Mouse (Mus musculus) T-helper 1 cell (primary cell): Measurements from ENCODE around the gene Cilp2.

Experiments used
- in situ Hi-C: fragments of 300-600 bp; cut with MboI, MseI; formaldehyde crosslinking; loops from one replicate; pipeline ENCODE4 v1.15.1; 2025; ENCODE audit warnings: high pct_unique_total_duplicates

The Cilp2 gene

DNA sequence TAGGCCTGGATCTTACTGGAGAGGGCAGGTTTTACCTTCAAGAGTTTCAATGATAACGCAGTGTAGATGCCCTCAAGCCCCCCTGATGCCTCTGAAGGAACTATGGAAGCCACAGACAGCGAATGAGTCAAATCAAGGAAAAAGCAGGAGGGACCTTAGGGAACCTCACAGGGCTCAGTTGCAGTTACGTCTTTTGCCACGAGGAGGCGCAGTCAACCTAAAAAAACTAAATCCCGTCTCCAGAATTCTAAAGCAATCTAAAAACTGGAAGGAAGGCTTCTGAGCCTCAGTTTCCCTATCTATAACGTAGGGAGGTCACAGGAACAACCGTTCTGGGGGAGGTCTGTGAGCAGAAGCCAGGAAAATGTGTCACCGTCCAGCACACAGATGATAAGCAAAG lies 13.3 kb downstream of the Cilp2 start:
- in situ Hi-C loops, result no loop called here

DNA sequence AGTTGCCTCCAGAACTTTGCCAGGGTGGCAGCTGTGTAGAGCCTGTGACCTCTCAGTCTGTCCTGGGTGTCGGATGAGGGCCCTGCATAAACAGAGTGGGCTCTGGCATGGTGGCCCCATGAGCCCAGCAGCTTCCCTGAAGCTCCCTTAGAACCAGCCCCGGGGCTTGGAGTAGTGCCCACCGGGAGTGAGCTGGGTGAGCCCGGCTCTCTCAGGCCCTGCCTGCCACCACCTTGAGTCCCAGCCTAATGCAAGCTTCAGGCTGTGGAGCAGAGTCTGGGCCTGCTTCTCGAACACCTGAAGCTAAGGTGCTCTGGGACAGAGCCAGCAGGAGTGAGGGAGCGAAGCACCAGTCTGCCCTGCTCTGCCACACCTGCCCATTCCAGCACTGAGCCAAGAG lies 16.6 kb downstream of the Cilp2 start:
- in situ Hi-C loops, result no loop called here

GRCm38 (mm10) chr8:69870003-69870765 lies 17.3 kb downstream of the Cilp2 start:
- in situ Hi-C loops, result no loop called here

- in situ Hi-C loops, result no loop called here
These were observed 19.7 kb downstream of the Cilp2 start for GRCm38 (mm10) chr8:69867696-69868326.

DNA sequence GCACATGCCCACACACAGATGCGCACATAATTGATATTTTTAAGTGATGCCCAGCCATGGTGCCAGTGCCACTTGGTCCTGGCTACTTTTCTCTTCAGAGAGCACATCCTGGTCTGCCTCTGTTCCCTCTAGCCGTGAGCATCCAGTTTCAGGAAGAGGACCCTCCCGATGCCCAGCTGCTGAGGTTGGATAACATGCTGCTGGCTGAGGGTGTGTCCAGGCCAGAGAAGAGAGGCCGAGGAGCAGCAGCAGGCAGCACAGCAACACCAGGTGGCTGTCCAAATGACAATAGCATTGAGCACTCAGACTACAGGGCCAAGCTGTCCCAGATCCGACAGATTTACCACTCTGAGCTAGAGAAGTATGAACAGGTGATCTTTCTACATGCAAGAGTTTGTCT lies 23.3 kb downstream of the Cilp2 start:
- in situ Hi-C loops, result no loop called here

DNA sequence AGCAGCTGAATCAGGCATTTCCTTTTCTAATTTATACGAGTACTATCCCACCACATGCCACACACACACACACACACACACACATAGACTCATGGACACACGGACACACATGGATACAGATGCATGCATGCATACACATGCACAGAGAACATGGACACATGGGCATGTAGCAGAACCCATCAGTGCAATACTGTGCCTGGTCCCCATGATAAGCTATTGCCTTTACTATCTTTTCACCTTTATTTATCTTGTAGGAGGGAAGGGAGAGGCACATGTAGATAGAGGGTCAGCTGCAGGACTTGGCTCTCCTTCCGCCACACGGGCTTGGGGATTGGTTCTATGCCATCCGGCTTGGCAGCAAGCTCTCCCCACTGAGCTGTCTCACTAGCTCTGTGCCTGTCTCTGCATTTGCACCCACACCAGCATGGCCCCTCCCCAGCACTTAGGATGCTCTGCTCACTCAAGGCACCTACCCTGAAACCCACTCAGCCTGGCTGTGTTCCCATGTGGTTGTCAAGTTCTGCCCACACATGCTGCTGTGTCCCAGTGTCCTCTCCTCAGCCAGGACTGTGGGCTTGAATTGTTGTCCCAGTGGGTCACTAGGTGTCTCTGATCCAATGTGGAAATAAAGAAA lies 24.0 kb downstream of the Cilp2 start:
- in situ Hi-C loops, result no loop called here

- in situ Hi-C loops, result no loop called here
These were observed 26.2 kb downstream of the Cilp2 start for GRCm38 (mm10) chr8:69861251-69861650.

DNA sequence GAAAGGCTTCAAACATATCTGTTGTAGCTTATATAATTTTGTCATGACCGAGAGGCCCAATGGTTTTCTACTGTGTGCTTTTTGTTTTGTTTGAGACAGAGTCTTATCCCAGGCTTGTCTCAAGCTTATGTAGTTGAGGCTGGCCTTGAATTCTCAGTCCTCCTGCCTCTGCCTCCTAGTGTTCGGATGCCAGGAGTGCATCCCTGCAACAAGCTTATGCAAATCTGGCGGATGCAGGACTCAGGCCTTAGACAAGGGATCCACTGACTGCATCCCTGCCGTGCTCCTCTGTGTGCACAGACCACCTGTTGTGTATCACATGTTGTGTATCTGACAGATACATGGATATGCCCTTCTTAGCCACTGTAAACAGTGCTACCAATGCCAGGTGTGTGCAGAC lies 26.7 kb downstream of the Cilp2 start:
- in situ Hi-C loops, result no loop called here

DNA sequence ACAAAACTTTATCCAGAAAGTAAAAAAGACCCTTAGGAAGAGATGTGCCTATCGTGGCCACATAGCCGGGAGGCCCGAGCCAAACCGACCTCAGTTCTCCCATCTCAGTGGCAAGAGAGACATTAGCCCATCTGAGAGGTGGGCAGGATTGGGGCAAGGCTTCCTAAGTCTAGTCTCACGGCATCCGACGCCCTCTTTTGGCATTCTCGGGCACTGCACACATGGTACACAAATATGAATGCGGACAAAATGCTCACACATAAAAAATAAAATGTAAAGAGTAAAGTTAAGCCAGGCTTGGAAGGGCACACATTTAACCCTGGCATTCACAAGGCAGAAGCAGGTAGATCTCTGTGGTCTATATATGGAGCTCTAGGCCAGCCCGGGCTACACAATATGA lies 33.6 kb downstream of the Cilp2 start:
- in situ Hi-C loops, result no loop called here

- in situ Hi-C loops, result no loop called here
These were observed 36.5 kb downstream of the Cilp2 start for GRCm38 (mm10) chr8:69850926-69851506.

DNA sequence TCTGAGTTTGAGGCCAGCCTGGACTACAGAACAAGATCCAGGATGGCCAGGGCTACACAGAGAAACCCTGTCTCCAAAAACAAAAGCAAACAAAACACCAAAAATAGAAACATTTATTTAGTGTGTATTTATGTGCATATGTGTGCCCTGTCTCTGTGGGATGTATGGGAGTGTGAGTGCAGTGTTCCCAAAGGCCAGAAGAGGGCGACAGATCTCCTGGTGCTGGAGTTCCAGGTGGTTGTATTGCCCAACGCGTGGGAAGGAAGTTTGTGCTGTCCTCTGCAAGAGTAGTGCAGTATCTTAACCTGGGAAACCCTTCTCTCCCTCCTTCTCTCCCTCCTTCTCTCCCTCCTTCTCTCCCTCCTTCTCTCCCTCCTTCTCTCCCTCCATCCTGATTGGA lies 37.6 kb downstream of the Cilp2 start:
- in situ Hi-C loops, result no loop called here

GRCm38 (mm10) chr8:69848951-69849350 lies 38.5 kb downstream of the Cilp2 start:
- in situ Hi-C loops, result no loop called here

GRCm38 (mm10) chr8:69847167-69848065 lies 40.1 kb downstream of the Cilp2 start:
- in situ Hi-C loops, result no loop called here

DNA sequence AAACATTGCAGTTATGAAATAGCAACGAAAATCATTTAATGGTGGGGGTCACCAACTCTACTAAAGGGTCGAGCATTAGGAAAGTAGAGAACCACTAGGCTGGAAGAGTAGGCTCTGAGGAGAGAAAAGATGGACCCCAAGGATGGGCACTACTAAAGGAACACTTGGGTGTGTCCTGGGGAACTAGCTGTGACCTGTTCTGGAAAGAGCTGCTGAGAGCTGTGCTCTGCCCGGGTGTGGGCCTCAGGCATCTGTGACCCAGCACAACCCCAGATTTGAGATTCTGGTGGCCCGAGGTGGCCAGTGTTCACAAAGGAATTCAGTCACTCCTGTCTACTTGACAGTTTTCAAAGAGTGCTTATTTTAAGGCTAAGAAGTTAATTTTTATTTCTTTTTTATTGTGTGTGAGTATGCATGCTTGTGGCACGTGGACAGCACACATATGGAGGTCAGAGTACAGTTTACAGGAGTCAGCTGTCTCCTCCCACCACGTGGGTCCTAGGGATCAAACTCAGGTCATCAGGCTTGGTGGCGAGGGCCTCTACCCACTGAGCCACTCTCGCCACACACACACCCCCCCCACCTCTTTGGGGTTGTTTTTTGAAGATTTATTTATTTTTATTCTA lies 50.3 kb downstream of the Cilp2 start:
- in situ Hi-C loops, result no loop called here

DNA sequence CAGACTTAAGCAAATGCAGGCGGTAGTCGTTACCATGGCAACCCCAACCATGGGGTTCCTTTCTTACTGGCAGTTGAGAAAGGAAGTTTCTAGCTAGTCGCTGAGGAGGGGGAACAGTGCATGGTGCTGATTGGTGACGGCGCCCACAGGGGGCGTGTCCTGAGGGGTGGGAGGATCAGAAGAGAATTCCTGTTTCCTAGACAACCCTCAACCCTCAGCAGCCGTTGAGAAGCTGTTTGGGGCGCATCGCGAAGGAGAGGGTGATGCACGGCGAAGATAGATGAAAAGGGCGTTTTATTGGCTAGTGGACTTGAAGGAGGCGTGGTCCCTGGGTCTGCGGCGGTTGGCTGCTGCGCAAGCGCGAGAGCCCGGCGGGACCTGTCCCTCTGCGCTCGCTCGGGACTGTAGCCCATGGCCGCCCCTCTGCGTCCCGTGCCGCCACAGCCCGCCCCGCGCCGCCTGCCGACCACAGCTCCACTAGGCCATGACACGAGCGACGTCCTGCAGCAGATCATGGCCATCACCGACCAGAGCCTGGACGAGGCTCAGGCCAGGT lies 55.1 kb downstream of the Cilp2 start, which contains the start of gene Pbx4:
TSS of gene Pbx4 (plus strand) at position 194 of the 556 bp plus-strand sequence.
- in situ Hi-C loops, result no loop called here
